Mouse (Mus musculus) inflammation-experienced regulatory T-cells, adult 6 months (primary cell): ENCODE data around the gene Angptl6. TPM values are rescaled to one million over a fixed set of nuclear protein-coding genes. Genes with fewer than 3 reads are reported as not detected.

Experiments
- ATAC-seq: one replicate; pipeline ENCODE4 v1.8.0; 2017
- polyA plus RNA-seq, 3 experiments: library from polyadenylated mRNA; unstranded; fragments of 100-300 nt; shearing (Covaris generic); gene quantifications; one replicate each; pipeline ENCODE4 v1.2.1; 2017

Angptl6 gene
- polyA plus RNA-seq: 1 to 10 TPM in 1 of 3 experiments, under 1 TPM in 2; 0.27 to 1.9 (median 0.63) TPM

DNA sequence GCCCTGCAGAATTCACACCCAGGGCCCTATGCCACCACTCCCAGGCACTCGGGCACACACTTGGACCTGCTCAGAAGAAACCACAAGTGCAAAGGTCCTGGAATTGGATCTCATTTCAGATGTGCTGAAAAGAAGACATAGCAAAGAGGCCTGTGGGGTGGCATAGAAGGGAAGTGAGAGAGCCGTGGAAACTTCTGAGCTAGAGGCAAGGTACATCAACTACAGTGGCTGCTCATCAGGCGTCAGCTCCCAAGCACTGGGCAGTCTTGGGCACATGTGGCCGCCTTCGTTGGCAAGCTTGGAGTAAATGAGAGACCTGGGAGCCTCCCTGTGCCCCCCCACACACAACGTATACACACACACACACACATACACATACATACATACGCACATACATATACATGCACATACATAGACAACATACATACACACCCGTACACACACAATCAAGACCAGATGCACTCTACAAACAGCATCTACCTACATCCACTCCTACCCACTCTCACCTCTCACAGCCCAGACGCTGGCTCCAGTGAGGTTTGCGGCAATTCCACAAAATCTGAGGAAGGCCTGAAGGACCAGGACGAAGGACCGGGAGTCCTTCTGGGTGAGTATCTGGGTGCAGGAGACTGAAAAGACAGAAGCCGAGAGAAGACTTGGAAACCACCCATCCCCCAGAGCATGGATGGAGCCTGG lies at the start of gene Angptl6:
Angptl6 (minus strand) TSS at position 631 of the 696 bp plus-strand sequence.
- no peak for ATAC-seq

DNA sequence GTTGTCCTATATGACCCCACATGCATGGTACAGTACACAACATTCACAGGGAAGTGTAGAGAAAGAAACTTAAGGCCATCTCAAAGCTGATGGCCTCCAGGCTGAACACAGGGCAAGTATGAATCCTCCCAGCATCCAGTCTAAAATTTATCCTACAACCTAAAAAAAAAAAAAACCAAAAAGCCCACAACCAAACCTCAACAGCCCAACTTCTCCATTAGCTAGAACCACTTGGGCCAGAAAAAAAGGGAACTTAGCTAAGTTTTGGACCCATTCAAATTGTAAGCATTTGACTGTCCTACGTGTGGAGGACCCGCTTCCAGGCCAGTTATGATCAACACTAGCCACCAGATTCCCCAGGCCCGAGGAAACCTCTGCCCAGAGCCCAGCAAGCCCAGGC lies 43.7 kb upstream of the Angptl6 start:
- ATAC-seq: no peak

DNA sequence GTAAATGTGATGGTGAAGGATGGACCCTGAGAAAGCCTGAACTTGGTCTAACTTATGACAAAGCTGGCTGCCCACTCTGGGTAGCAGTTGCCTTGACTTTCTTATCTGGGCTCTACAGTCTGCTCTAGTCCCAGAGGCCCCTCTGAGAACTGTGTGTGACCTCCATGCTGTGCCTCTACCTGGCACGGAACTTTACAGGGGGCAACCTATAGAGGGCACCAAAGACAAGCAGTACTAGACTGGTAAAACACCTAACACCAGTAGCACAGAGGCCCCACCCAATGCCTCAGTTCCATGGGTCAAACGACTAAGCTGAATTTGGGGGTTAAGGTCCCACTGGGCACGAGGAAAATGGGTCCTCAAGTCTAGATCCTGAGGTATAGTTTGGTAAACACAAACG lies 36.6 kb upstream of the Angptl6 start:
- peak; percentile 61 for ATAC-seq

DNA sequence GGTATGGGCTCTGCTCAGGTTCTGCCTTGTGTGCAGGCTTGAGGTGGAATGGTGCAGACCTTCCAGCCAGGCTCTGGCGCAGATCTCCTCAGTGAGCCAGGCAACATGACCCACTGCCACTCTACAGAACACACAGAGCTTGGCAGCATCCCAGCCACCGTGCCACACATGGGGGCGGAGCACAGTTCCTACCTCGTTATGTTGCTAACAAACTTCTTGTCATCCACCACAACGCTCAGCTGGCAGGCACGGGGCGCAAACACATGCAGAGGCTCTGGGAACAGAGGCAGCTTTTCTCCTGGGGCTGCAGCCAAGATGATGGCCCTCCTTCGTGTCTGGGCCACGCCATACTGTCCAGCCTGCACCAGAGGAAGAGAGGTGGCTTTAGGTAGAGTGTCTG lies 30.4 kb upstream of the Angptl6 start:
- ATAC-seq: no peak

DNA sequence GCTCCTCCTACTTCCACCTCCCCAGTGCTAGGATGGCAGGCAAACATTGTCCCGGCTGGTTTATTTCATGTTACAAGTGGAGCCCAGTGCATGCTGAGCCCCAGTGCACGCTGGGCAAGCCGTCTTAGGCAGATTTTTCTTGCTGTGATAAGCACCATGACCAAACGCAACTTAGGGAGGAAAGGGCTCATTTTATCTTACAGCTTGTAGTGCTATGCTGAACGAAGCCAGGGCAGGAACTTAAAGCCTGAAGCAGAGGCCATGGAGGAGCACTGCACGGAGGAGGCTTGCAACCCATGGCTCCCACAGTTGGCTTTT lies 22.6 kb upstream of the Angptl6 start:
- ATAC-seq: no peak

DNA sequence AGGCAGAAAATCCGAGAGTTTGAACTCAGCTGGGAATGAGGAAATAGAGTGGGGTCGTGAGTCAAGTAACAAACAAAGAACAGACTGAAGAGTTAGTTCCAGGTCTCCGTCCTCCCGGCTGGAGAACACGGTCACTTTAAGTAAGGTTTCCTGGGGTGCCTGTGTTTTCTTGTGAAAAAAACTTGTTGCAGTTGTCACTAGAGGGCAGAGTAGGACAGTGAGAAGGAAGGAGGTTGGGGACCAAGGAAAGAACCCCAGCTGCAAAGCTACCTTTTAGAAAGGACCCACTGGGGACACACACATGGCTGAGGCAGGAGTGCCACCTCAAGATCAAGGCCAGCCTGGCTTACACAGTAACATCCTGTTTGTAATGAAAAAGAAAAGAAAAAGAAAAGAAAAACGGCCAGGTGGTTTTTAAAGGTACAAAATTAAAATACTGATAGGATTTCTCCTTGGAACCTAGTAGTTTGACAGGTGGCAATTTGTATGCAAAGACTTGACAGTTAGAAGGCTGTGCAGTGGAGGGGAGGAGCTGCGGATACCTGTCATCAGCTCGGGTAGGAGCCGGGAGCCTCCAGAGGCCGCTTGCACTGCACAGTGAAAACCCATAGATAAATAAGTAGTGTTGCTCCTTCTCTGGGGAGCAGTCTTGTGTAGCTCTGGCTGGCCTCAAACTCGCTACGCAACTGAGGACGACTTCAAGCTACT lies 22.1 kb upstream of the Angptl6 start:
- peak; percentile 47 for ATAC-seq

DNA sequence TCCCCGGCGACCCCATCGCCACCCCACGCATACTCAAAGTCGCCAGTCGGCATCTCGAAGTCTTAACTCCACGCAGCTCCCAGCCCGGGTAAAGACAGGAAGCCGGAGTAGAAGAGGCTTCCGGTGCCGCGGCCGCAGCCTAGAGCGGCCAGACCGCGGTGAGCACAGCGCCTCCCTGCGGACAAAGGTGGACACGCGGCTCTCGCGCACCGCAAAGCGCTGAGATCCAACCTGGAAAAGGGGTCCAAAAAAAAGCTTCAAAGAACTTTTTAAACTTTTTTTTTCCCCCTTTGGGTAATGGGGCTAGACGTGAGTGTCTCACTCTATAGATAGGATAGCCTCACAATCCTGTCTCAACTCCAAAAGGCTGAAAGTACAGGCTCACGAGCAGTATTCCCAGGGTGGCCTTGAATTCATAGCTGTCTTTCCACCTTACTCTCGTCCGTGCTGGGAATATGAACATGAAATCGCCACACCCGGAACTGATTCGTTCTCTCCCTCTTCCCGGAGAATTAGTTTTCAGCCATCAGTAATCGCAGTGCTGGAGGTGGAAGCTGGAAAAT lies 19.1 kb upstream of the Angptl6 start, which contains the start of gene Eif3g:
Eif3g (minus strand) TSS at position 113 of the 563 bp plus-strand sequence.
- peak; percentile 81 for ATAC-seq

DNA sequence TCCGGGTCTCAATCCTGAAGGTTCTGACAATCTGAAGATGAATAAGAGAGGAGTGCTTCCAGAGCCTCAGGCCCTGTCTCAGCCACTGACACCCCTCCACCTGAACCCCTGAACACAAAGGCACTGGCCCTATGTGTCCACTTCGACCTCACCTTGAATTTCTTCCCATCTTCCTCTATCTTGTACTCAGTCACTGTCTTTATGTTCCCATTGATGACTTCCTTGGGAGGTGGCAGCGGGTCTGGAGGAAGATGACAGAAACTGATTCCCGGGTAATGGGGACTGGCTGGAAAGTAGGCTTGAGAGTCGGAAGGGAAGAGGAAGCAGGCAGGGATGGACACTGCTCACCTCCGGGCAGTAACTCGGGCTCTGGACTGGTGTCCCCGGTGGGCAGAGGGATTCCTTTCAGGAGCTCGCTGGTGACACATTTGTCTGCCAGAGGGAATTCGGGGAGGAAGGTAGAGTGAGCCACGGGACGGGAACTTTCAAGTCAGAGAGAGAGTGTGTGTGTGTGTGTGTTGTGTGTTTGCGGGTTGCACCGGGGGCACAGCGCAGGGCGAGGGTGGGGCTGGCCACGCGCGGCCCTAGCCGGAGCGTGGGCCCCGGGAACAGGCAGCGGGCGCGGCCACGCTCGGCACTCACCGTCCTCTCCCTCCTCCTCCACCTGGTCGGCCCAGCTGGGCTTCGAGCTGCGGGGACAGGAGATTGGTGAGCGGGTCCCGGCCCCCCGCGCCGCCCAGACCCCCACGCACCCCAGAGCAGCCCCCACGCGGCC lies 18.4 kb upstream of the Angptl6 start:
- no peak for ATAC-seq

DNA sequence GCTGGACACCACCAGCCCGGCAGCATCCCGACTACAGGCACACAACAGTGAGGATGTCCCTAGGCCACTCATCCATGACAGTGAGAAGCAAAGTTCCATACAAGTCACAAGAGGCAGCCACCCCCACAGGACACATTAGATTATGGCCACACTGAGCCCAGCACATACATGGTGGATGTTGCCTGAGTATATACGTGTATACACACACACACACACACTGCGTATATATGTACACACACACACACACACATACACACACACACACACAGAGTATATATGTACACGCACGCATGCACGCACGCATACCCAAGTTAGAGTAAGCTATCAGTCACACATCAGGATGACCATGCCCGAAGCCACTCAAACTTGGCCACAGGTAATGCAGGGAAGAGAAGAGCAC lies 15.9 kb upstream of the Angptl6 start:
- no peak for ATAC-seq

DNA sequence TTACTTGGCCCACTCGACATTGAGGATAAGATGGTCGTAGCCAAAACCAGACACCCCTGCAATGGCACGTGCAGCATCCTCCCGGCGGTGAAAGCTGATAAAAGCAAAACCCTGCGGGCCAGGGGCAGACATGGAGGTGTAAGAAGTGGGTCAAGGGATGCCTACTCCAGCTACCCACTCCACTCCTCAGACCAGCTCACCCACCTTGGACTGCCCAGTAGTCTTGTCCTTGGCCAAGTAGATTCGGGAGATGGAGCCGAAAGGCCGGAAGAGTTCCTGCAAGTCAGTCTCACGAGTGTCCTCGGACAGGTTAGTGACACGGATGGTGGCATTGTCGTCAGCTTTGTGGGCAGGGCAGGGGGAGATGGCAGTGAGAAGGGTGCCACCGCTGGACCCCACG lies 15.1 kb upstream of the Angptl6 start:
- no peak for ATAC-seq

DNA sequence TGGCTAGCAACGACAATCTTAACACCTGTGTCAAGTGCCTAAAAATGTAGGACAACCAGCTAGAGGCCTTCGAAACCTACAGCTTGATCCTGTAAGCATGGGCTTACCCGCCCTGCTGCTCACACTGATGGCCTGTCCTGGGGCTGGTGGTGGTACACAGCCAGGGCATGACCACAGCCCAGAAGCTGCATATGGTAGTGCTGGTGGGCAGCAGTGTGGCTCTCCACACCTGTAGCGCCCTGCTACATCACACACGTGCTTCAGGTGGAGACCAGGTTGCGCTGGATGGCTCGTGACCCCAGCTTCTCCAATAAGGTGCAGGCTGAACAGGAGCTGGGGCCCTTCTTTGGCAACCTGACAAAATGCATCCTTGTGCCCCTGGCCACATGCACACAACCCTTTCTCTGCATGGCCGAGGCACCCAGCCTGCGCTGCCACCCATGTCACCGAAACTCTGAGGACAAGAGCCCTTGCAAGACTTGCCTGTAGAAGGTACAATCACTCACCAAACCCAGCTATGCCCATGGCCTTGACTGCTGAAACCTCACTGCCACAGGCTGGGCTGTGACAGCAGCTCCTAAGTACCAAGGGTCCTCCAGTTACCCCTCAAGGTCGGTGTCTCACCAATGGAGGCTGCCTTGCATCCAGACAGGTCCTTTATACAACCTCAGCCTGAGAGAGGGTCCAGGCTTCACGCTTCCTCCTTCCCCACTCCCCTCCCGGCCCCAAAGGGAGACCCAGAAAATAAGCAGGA lies 14.2 kb upstream of the Angptl6 start:
- ATAC-seq: no peak

DNA sequence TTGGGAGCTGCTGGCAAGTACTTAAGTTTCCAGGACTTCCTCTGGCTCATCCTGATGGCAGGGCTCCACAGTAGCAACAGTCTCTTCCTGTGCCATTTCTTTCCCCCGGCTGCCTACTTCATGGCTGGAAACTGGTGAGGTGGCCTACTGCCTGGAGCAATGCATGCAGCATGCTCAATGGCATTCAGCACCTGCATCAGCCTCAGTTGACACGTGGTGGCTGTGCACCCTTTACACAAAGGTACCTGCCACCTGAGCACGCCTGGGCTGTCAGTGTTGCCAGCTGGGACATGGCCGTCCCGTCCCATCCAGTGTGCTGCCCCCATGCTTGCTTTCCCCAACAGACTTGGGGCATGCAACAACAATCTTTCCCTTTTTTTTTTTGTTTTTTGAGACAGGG lies 13.5 kb upstream of the Angptl6 start:
- no peak for ATAC-seq

DNA sequence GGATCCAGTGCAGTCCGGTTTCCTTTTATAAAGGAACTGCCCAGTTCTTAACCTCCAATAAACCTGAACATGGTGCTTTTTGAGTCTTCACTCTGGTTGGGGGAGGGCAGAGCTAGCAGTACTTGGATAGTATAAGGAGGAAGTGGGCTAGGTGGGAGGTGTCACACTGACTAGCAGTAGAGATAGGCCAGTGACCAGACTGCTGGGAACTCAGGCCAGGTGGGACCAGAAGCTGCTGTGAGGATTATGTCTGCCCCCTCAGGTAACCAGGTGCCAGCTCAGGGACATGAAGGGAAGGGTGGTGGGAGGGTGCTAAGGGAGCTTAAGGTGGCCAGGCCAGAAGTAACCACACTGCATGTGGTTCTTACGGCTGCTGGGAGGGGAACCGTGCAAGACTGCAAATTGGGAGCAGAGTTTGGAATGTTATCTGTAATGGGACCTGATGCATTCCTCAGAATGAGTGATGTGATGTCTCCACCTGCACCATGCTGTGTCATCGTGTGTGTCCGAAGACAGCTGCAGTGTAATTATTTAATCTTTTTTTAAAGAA lies 12.7 kb upstream of the Angptl6 start:
- ATAC-seq: no peak

DNA sequence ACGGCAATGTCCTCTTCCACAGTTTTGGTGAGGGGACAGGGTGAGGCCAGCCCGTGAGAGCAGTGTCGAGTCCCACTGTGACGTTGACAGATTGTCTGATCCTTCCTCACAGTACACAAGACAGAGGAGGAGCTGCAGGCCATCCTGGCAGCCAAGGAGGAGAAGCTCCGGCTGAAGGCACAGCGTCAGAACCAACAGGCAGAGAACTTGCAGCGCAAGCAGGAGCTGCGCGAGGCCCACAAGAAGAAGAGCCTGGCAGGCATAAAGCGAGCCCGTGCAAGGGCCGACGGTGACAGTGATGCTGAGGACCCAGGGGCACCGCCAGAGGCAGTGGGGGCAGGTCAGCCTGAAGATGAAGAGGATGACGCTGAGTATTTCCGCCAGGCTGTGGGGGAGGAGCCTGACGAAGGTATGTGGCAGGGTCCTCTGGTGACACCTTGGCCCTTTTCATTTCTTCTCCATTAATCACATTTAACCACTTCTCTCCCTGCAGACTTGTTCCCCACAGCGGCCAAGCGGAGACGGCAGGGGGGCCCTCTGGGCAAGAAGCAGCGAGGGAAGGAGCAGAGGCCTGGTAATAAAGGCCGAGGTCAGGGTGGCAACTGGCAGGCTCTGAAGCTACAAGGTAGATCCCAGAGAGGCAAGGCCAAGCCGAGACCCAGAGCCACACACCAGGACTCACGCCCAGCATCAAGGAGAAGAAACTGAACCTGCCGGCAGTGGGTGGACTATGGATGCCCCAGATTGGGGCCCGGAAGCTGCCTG lies 12.0 kb upstream of the Angptl6 start:
- ATAC-seq: no peak

DNA sequence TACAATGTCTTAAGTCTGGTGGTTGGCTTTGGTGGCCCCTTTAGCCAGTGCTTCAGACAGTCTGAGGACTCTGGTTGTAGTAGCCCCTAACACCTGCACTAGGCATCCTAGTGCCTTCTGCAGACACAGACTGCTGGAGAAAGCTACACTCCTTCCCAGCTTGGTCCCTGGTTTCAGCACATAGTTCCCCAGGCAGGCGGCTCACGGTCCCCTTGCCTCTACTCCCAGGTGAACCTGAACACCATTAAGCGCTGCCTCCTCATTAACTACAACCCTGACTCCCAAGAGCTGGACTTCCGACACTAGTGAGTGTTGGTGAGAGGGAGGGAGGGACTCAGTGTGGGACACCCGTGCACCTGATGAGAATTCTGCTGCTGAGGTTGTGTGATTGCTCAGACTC lies 10.9 kb upstream of the Angptl6 start:
- no peak for ATAC-seq

DNA sequence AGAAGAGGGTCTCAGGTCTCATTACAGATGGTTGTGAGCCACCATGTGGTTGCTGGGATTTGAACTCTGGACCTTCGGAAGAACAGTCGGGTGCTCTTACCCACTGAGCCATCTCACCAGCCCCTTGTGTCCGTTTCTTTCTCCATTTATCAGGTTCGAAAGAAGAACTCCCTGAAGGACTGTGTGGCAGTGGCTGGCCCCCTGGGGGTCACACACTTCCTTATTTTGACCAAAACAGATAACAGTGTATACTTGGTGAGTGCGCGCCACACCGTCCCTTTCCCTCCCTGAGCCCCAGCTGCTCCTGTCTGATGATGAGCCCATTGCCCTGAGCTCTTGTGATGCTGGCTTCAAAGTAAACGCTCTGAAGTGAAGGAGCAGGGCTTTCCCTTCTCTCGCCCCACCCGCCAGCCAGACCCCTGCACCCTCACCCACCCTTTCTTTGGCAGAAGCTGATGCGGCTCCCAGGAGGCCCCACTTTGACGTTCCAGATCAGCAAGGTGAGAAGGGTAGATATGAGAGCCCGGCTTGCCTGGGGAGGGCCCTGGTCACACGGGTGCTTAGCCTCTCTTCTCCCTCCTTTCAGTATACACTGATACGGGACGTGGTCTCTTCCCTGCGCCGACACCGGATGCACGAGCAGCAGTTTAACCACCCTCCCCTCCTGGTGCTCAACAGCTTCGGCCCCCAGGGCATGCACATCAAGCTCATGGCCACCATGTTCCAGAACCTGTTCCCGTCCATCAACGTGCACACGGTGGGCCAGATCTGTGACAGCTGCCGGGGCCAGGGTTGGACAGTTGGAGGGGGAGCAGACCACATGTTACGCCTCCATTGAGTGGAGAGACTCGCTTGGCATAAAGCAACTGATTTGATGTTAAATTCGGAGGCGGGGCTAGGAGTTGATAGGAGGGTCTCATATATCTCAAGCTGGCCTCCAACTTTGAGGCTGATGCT lies 9.9 kb upstream of the Angptl6 start:
- no peak for ATAC-seq

DNA sequence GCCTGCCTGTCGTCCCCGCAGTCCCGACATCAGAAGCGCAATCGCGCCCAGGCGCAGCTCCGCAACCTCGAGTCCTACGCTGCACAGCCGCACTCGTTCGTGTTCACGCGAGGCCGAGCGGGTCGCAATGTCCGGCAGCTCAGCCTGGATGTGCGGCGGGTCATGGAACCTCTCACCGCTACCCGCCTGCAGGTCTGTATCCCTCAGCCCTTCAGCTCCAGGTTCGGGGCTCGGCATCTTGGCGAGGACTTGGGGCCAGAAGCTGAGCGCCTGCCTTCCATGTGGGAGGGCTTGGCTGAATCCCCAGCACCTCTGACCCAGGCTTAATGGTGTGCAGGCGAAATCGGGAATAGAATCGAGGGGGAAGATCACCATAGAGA lies 8.8 kb upstream of the Angptl6 start:
- ATAC-seq: no peak

DNA sequence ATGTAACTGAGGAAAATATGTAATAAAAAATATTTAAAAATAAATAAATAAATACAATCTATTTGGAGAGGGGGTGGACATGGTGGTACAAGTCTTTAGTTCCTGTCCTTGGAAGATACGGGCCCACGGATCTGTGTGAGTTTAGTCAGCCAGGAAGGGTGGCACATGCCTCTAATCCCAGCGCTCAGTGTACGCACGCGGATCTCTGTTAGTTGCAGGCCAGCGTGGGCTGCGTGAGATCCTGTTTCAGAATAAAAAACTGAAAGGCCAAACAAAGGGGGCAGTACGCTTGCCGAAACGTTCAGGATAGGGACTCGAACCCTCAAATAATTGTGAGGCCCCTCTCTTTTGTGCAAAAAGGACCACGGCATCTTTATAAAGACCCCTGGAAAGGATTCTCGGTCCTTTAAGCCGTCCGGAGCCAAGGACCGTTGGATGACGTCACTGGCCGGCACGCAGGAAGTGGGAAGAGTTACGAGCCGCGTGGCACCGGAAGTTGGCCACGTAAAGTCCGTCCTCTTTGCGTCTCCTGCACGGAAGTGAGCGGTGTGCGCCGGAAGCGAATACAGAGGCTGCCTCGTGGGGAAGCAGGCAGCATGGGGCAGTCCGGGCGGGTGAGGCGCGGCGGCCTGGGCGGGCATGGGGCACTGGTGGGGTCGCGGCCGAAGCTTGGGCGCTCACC lies 8.3 kb upstream of the Angptl6 start, which contains the start of gene Ppan:
Ppan (plus strand) TSS at position 472 of the 682 bp plus-strand sequence.
- ATAC-seq: peak; percentile 97

DNA sequence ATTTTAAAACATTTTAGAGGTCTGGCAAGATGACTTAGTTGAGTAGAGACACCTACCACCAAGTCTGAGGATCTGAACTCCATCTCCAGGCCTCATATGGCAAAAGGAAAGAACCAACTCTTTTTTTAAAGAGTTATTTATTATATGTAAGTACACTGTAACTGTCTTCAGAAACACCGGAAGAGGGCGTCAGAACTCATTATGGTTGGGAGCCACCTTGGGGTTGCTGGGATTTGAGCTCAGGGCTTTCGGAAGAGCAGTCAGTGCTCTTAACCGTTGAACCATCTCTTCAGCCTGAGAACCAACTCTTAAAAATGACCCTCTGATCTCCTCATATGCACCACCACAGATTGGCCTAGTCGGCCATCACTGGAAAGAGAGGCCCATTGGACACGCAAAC lies 7.7 kb upstream of the Angptl6 start:
- ATAC-seq: no peak

DNA sequence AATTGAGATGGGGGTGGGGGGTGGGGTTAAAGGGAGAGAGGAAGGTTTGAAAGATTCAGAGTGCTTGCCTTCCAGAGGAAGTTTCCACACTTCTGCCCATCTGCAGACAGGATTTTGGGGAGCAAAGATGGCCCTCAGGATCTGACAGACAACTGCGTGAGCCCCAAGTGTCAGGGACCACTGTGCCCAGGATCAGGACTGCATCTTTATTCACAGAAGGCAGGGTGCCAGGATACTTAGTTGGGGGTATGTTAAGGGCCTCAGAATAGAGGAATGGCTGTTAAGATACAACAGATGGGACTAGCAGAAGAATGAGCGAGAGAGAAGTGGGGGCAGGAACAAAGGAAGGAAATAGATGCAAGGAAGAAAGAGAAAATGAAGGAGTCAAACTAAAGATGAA lies 7.0 kb upstream of the Angptl6 start:
- no peak for ATAC-seq
